9 mouse cellular contexts compared by ENCODE assay signal in the genomic region with DNA sequence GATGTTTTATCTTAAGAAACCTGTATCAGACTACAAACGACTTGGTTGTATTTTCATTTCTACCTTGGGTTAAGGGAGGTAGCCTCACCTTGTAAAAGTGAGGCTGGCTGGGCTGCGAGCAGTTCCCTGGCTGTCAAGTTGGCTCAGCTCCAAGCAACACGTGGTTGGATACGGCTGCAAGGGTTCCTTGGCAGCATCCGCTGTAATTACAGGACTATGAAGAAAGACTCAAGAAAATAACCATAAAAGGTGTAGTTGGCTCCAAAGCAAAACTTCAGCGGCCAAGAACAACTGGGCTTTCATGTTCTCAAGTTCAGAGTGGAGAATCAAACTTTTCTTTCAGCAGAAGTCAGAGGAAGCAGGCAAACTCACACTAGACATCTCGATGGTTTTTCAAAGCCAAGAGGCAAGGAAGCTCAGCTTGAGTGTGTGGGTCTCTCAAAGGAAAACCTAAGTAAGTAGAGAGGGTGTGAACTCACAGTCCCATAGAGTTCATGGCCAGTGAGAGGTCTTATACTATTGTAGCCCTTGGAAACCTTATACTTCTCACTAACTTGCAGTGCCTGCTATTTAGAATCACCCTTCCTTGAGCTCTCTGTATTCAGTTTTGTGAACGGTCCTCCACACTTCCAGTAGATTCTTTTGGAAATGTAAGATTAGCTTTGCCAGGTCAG.
DNase-seq lines count a peak whose midpoint lies in the region; ATAC-seq and TF ChIP-seq lines count a peak whose summit lies in the region.
"Had no signal": no experiment of that assay in that cellular context is flagged by ENCODE, and none has a peak within 500 bp of the region (broad histone marks: within the 10 kb centered on the region; RNA-seq: fewer than 3 reads in every experiment).

No protein-coding gene starts in this region.

- WGBS in lung, adult 2 months: 32% methylated on average over 8 of the region's 8 CpGs
- WGBS in hindbrain, embryonic 14.5 days: 64% methylated on average over 8 of the region's 8 CpGs
- WGBS in midbrain, embryonic 16.5 days: 72% methylated on average over 8 of the region's 8 CpGs

- no peak for ATAC-seq in hindbrain, embryonic 14.5 days (ENCODE audit: low FRiP score)
- ATAC-seq in midbrain, embryonic 16.5 days: no peak

- peak; percentile 5 for DNase-seq in gastrocnemius, adult 18-20 months (ENCODE audit: low spot score)
- DNase-seq in gastrocnemius, postnatal 36 days: no peak
- peak; percentile 19 for DNase-seq in adipocyte (ENCODE audit: low spot score)
- peak; percentile 66 for DNase-seq in gonadal fat pad, adult 2 months (ENCODE audit: low read depth)
- peak; percentile 12 for DNase-seq in lung, adult 2 months
- no peak for DNase-seq in hindbrain, embryonic 14.5 days (ENCODE audit: low spot score)
- DNase-seq in spleen, adult 18-20 months: no peak

- no peak overlapping the region for H3K27ac ChIP-seq in hindbrain, embryonic 14.5 days
- H3K27ac ChIP-seq in midbrain, embryonic 16.5 days (ENCODE audit: low read length): no peak overlapping the region
- H3K27ac ChIP-seq: heart, embryonic 13.5 days had no signal

- no peaks in the 10 kb centered on the region for H3K9me3 ChIP-seq in hindbrain, embryonic 14.5 days (ENCODE audit: control insufficient read depth, low read length)
- no peaks in the 10 kb centered on the region for H3K9me3 ChIP-seq in midbrain, embryonic 16.5 days (replicated peaks; ENCODE audit: control insufficient read depth, low read length, poor library complexity, severe bottlenecking)
- H3K9me3 ChIP-seq: heart, embryonic 13.5 days had no signal

- no peaks in the 10 kb centered on the region for H3K27me3 ChIP-seq in hindbrain, embryonic 14.5 days (ENCODE audit: control insufficient read depth, insufficient read depth, low read length)
- no peaks in the 10 kb centered on the region for H3K27me3 ChIP-seq in midbrain, embryonic 16.5 days (ENCODE audit: control insufficient read depth, insufficient read depth, low read depth, low read length)
- H3K27me3 ChIP-seq: heart, embryonic 13.5 days had no signal

- intact Hi-C loops in gastrocnemius, postnatal 36 days (cut with DNase I): no loop called here

- H3K4me1 ChIP-seq in lung, adult 2 months (ENCODE audit: control insufficient read depth, insufficient read depth, low read length): no peaks in the 10 kb centered on the region
- H3K4me1 ChIP-seq in hindbrain, embryonic 14.5 days (replicated peaks; ENCODE audit: control insufficient read depth, insufficient read depth, low read length): no peaks in the 10 kb centered on the region
- no peaks in the 10 kb centered on the region for H3K4me1 ChIP-seq in midbrain, embryonic 16.5 days (ENCODE audit: control insufficient read depth, insufficient read depth, low read length)
- H3K4me1 ChIP-seq: heart, embryonic 13.5 days had no signal

- no peak overlapping the region for H3K4me3 ChIP-seq in lung, adult 2 months (replicated peaks; ENCODE audit: extremely low read depth, low read depth, low read length)
- no peak overlapping the region for H3K4me3 ChIP-seq in hindbrain, embryonic 14.5 days (replicated peaks; ENCODE audit: low read length)
- H3K4me3 ChIP-seq in midbrain, embryonic 16.5 days (ENCODE audit: low read depth, low read length): no peak overlapping the region
- H3K4me3 ChIP-seq: heart, embryonic 13.5 days had no signal

- no peak for TF ChIP-seq POLR2A in lung, adult 2 months (IDR thresholded peaks at IDR 0.05; ENCODE audit: borderline replicate concordance, extremely low read depth, low read depth, low read length)

- no peak overlapping the region for H3K4me2 ChIP-seq in hindbrain, embryonic 14.5 days (replicated peaks)
- H3K4me2 ChIP-seq in midbrain, embryonic 16.5 days (ENCODE audit: low read length): no peak overlapping the region
- H3K4me2 ChIP-seq: heart, embryonic 13.5 days had no signal

- TF ChIP-seq CTCF in lung, adult 2 months (IDR thresholded peaks at IDR 0.05; ENCODE audit: insufficient read depth, low read length): no peak

- H3K9ac ChIP-seq in hindbrain, embryonic 14.5 days: no peak overlapping the region
- no peak overlapping the region for H3K9ac ChIP-seq in midbrain, embryonic 16.5 days (ENCODE audit: low read depth, low read length)
- H3K9ac ChIP-seq: heart, embryonic 13.5 days had no signal

- no peaks in the 10 kb centered on the region for H3K36me3 ChIP-seq in hindbrain, embryonic 14.5 days (replicated peaks; ENCODE audit: control insufficient read depth, insufficient read depth)
- no peaks in the 10 kb centered on the region for H3K36me3 ChIP-seq in midbrain, embryonic 16.5 days (ENCODE audit: control insufficient read depth, insufficient read depth, low read length)
- H3K36me3 ChIP-seq: heart, embryonic 13.5 days had no signal

Comparison
In these comparisons a context has a peak if more than half of its experiments do, and no peak if none do; other contexts are left out.
1. DNase-seq: peak in gastrocnemius, adult 18-20 months (single experiment), adipocyte (single experiment), gonadal fat pad, adult 2 months (single experiment) and lung, adult 2 months (single experiment); none in gastrocnemius, postnatal 36 days (0 of 2), hindbrain, embryonic 14.5 days (single experiment) and spleen, adult 18-20 months (0 of 2).